Mouse (Mus musculus): ENCODE measurements at regions not wholly inside any gene's neighbourhood (a gene's known extent, or its start where the extent isn't known, plus 50 kb on each side); places are given as distances from the start of the nearest gene placed in this dataset.

- TF ChIP-seq CTCF (IDR thresholded peaks at IDR 0.05; ENCODE audit: borderline replicate concordance, insufficient read depth, low read length): no peak
- no peak for TF ChIP-seq POLR2A (IDR thresholded peaks at IDR 0.05; ENCODE audit: low read depth, low read length)
Observed at GRCm38 (mm10) chr5:90088541-90088940, 135.3 kb downstream of the Cox18 start.

Data from embryonic fibroblast, embryonic 13.5 days (primary cell).